ENCODE assay signal across 7 mouse cellular contexts in genomic region chr3:14863022-14863711, GRCm38 (mm10). TPM values are rescaled to one million over a fixed set of nuclear protein-coding genes. Genes with fewer than 3 reads are reported as not detected.
DNase-seq lines count a peak whose midpoint lies in the region; ATAC-seq and TF ChIP-seq lines count a peak whose summit lies in the region.

TSS of gene Car3 (plus strand) at chr3:14863512.

- no peak for TF ChIP-seq CTCF in thymus, adult 2 months (IDR thresholded peaks at IDR 0.05; ENCODE audit: borderline replicate concordance, control insufficient read depth, extremely low read depth, insufficient read depth, low read length, poor library complexity)

- H3K4me3 ChIP-seq in thymus, adult 2 months (ENCODE audit: control insufficient read depth, insufficient read depth, low read length): no peak within 1 kb of the TSS
- peak within 1 kb of the TSS; percentile 61 for H3K4me3 ChIP-seq in embryonic facial prominence, embryonic 10.5 days
- peak within 1 kb of the TSS; percentile 44 for H3K4me3 ChIP-seq in heart, embryonic 11.5 days (ENCODE audit: low read depth, low read length)
- peak within 1 kb of the TSS; percentile 35 for H3K4me3 ChIP-seq in limb, embryonic 12.5 days (replicated peaks)
- H3K4me3 ChIP-seq in neural tube, embryonic 11.5 days (ENCODE audit: low read depth, low read length): peak within 1 kb of the TSS; percentile 34

- no peaks in the 10 kb centered on the region for H3K9me3 ChIP-seq in embryonic facial prominence, embryonic 10.5 days
- H3K9me3 ChIP-seq in heart, embryonic 11.5 days (replicated peaks; ENCODE audit: control insufficient read depth, low read length): no peaks in the 10 kb centered on the region
- no peaks in the 10 kb centered on the region for H3K9me3 ChIP-seq in limb, embryonic 12.5 days
- no peaks in the 10 kb centered on the region for H3K9me3 ChIP-seq in neural tube, embryonic 11.5 days (ENCODE audit: control insufficient read depth, low read length)

- TF ChIP-seq POLR2A in thymus, adult 2 months (IDR thresholded peaks at IDR 0.05; ENCODE audit: control insufficient read depth, extremely low read depth, insufficient read depth, low read length, poor library complexity): no peak

- H3K4me2 ChIP-seq in heart, embryonic 11.5 days: peak within 1 kb of the TSS; percentile 76
- H3K4me2 ChIP-seq in limb, embryonic 12.5 days: peak within 1 kb of the TSS; percentile 78
- H3K4me2 ChIP-seq in neural tube, embryonic 11.5 days (ENCODE audit: low read depth): peak within 1 kb of the TSS; percentile 73

- no peaks in the 10 kb centered on the region for H3K27me3 ChIP-seq in thymus, adult 2 months (ENCODE audit: control insufficient read depth, insufficient read depth, low read length)
- H3K27me3 ChIP-seq in embryonic facial prominence, embryonic 10.5 days (replicated peaks; ENCODE audit: low read depth, poor library complexity, severe bottlenecking): no peaks in the 10 kb centered on the region
- no peaks in the 10 kb centered on the region for H3K27me3 ChIP-seq in heart, embryonic 11.5 days (ENCODE audit: control insufficient read depth, insufficient read depth, low read length)
- H3K27me3 ChIP-seq in limb, embryonic 12.5 days: no peaks in the 10 kb centered on the region
- H3K27me3 ChIP-seq in neural tube, embryonic 11.5 days (ENCODE audit: control insufficient read depth, insufficient read depth, low read length): no peaks in the 10 kb centered on the region

- H3K36me3 ChIP-seq in thymus, adult 2 months (ENCODE audit: control insufficient read depth, insufficient read depth, low read length): no peaks in the 10 kb centered on the region
- no peaks in the 10 kb centered on the region for H3K36me3 ChIP-seq in embryonic facial prominence, embryonic 10.5 days (replicated peaks)
- no peaks in the 10 kb centered on the region for H3K36me3 ChIP-seq in heart, embryonic 11.5 days (ENCODE audit: control insufficient read depth, insufficient read depth, low read length)
- no peaks in the 10 kb centered on the region for H3K36me3 ChIP-seq in limb, embryonic 12.5 days
- no peaks in the 10 kb centered on the region for H3K36me3 ChIP-seq in neural tube, embryonic 11.5 days (ENCODE audit: control insufficient read depth, insufficient read depth, low read length)

- no peaks in the 10 kb centered on the region for H3K4me1 ChIP-seq in thymus, adult 2 months (replicated peaks; ENCODE audit: control insufficient read depth, insufficient read depth, low read length)
- peaks cover 14% of the 10 kb centered on the region for H3K4me1 ChIP-seq in embryonic facial prominence, embryonic 10.5 days
- no peaks in the 10 kb centered on the region for H3K4me1 ChIP-seq in heart, embryonic 11.5 days (ENCODE audit: control insufficient read depth, insufficient read depth, low read length)
- H3K4me1 ChIP-seq in limb, embryonic 12.5 days (replicated peaks): no peaks in the 10 kb centered on the region
- no peaks in the 10 kb centered on the region for H3K4me1 ChIP-seq in neural tube, embryonic 11.5 days (ENCODE audit: control insufficient read depth, insufficient read depth, low read length)

- no peak; the same call in 1 of the 2 replicates for ATAC-seq in heart, embryonic 11.5 days (replicated peaks; ENCODE audit: insufficient number of reproducible peaks, low FRiP score, low TSS enrichment)
- peak; percentile 84 for ATAC-seq in limb, embryonic 12.5 days (ENCODE audit: insufficient number of reproducible peaks, insufficient read depth, low FRiP score, low TSS enrichment, low read depth)
- peak; percentile 82 for ATAC-seq in neural tube, embryonic 11.5 days (ENCODE audit: insufficient read depth, low FRiP score, low TSS enrichment)

- H3K9ac ChIP-seq in heart, embryonic 11.5 days (ENCODE audit: low read depth, low read length): peak within 1 kb of the TSS; percentile 28; the same call in 1 of the 2 replicates
- peak within 1 kb of the TSS; percentile 46 for H3K9ac ChIP-seq in limb, embryonic 12.5 days (replicated peaks)
- peak within 1 kb of the TSS; percentile 66 for H3K9ac ChIP-seq in neural tube, embryonic 11.5 days (ENCODE audit: low read length)

- WGBS in thymus, adult 2 months: 25% methylated on average over 18 of the region's 18 CpGs
- WGBS in embryonic facial prominence, embryonic 10.5 days: 2% methylated on average over 18 of the region's 18 CpGs
- 1% methylated on average over 17 of the region's 18 CpGs for WGBS in heart, embryonic 11.5 days (ENCODE audit: insufficient replicate concordance)
- 2% methylated on average over 18 of the region's 18 CpGs for WGBS in limb, embryonic 12.5 days
- WGBS in neural tube, embryonic 11.5 days: 1% methylated on average over 16 of the region's 18 CpGs

- DNase-seq in thymus, adult 2 months: no peak
- DNase-seq in thymus, postnatal 36 days: no peak
- peak; percentile 67 for DNase-seq in embryonic facial prominence, embryonic 10.5 days (ENCODE audit: low spot score)
- peak; percentile 73 for DNase-seq in neural tube, embryonic 11.5 days (ENCODE audit: low spot score)
- DNase-seq in c-Kit-positive CD71-positive TER-119-positive erythroid progenitor cells, embryonic 14.5 days (ENCODE audit: low spot score): no peak

- no peak within 1 kb of the TSS for H3K27ac ChIP-seq in thymus, adult 2 months (ENCODE audit: control insufficient read depth, insufficient read depth, low read length)
- peak within 1 kb of the TSS; percentile 82 for H3K27ac ChIP-seq in embryonic facial prominence, embryonic 10.5 days (replicated peaks)
- no peak within 1 kb of the TSS for H3K27ac ChIP-seq in heart, embryonic 11.5 days (ENCODE audit: low read depth, low read length)
- H3K27ac ChIP-seq in limb, embryonic 12.5 days: no peak within 1 kb of the TSS
- 0 out of 2 replicates have a peak within 1 kb of the TSS, but pooled peaks have one; percentile 30 for H3K27ac ChIP-seq in neural tube, embryonic 11.5 days (ENCODE audit: low read depth, low read length)

RNA-seq across cellular contexts. Expression of gene Car3, which starts in this region (rescaled TPM):
- 304 and 370 TPM in 2 replicates for polyA plus RNA-seq in thymus, adult 2 months (2012; rRNA removed)
- 1.7 and 2.0 TPM in 2 replicates for polyA plus RNA-seq in embryonic facial prominence, embryonic 10.5 days (2016; fragmentation: Nextera tagmentation; extraction: Ambion mirVana)
- 19.8 and 22.0 TPM in 2 replicates for polyA plus RNA-seq in heart, embryonic 11.5 days (2014; fragmentation: Nextera tagmentation; extraction: Ambion mirVana)
- 3.1 and 3.5 TPM in 2 replicates for polyA plus RNA-seq in limb, embryonic 12.5 days (2016; fragmentation: Nextera tagmentation; extraction: Ambion mirVana)
- polyA plus RNA-seq in neural tube, embryonic 11.5 days (2014; fragmentation: Nextera tagmentation; extraction: Ambion mirVana): 22.3 and 29.1 TPM in 2 replicates

Comparison
In these comparisons a context has a peak if more than half of its experiments do, and no peak if none do; other contexts are left out.
1. RNA of gene Car3 (polyA plus RNA-seq): 304 to 370 TPM in thymus, adult 2 months; 22.3 to 29.1 TPM in neural tube, embryonic 11.5 days, 19.8 to 22.0 TPM in heart, embryonic 11.5 days, 3.1 to 3.5 TPM in limb, embryonic 12.5 days and 1.7 to 2.0 TPM in embryonic facial prominence, embryonic 10.5 days; every median in the first group is over 10 times any median in the second.
2. DNase-seq: peak in embryonic facial prominence, embryonic 10.5 days (single experiment) and neural tube, embryonic 11.5 days (single experiment); none in thymus, adult 2 months (single experiment), thymus, postnatal 36 days (0 of 2) and c-Kit-positive CD71-positive TER-119-positive erythroid progenitor cells, embryonic 14.5 days (single experiment).
3. H3K27ac ChIP-seq: peak in embryonic facial prominence, embryonic 10.5 days (single experiment) and neural tube, embryonic 11.5 days (single experiment); none in thymus, adult 2 months (single experiment), heart, embryonic 11.5 days (single experiment) and limb, embryonic 12.5 days (single experiment).
4. Peak in every context shown above with its lines, with median percentiles within 50 percentile points of each other: H3K4me2 ChIP-seq and H3K9ac ChIP-seq.